Mouse (Mus musculus) colon, adult 2 months (tissue): Measurements from ENCODE around the gene Sult2a2. TPM values are rescaled to one million over a fixed set of nuclear protein-coding genes. Genes with fewer than 3 reads are reported as not detected.

ENCODE experiments used
- polyA plus RNA-seq: library from polyadenylated mRNA; depleted of rRNA; stranded (reverse); fragments of >200 nt; gene quantifications from 2 replicates; pipeline ENCODE4 v1.2.3, GENCODE M21; 2012; rRNA removed

Sult2a2 gene
- polyA plus RNA-seq: not detected in 2 replicates

DNA sequence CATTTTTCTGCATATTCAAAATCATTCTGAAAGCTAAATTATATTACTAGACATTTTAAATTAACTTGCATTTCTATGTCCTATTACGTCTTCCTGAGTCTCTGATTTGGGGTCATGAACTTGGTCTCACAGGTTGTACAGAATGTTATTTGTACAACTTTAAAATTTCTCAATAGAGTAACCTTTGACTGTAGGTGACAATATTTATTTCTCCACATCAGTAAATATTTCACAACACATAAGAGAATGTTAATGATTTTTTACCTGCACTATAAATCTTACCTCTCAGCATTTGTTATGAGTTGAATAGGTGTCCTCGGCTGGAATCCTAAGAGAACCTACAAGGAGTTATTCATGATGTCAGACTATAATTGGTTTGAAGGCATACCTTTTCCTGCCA is at the start of gene Sult2a2:
Gene Sult2a2, plus strand, starts transcription at position 301 of the 400 bp plus-strand sequence.

Other genes with a start within 250 kb of the Sult2a2 start
- gene Bsph2, start 162.4 kb upstream of the Sult2a2 start, polyA plus RNA-seq: not detected in 2 replicates
- not detected in 2 replicates for gene Sult2a5, start 109.5 kb upstream of the Sult2a2 start, polyA plus RNA-seq
- not detected in 2 replicates for gene Sult2a1, start 103.9 kb downstream of the Sult2a2 start, polyA plus RNA-seq